Mouse (Mus musculus) forebrain, embryonic 16.5 days (tissue): ENCODE data around the gene Qdpr. TPM values are rescaled to one million over a fixed set of nuclear protein-coding genes. Genes with fewer than 3 reads are reported as not detected.

Experiments used
- ATAC-seq: fragments of 200-750 bp; cut with Nextera tagmentation; 2 replicates; pipeline ENCODE4 v1.8.0; 2017; ENCODE audit warnings: mild to moderate bottlenecking, moderate library complexity
- H3K27ac ChIP-seq: fragments of 300-500 bp; sonication (generic); 2 replicates; pipeline ENCODE4 v1.5.1; 2014; ENCODE audit warnings: low read length, control low read depth
- H3K27me3 ChIP-seq: fragments of 300-500 bp; sonication (generic); replicated peaks from 2 replicates; pipeline ENCODE4 v1.6.1; 2014; ENCODE audit warnings: low read length; ENCODE audit not compliant: control insufficient read depth, insufficient read depth
- H3K36me3 ChIP-seq: fragments of 300-500 bp; sonication (generic); 2 replicates; pipeline ENCODE4 v1.6.1; 2014; ENCODE audit not compliant: control insufficient read depth, insufficient read depth
- H3K4me1 ChIP-seq: fragments of 300-500 bp; sonication (generic); replicated peaks from 2 replicates; pipeline ENCODE4 v1.6.1; 2014; ENCODE audit warnings: low read length; ENCODE audit not compliant: control insufficient read depth, insufficient read depth
- H3K4me2 ChIP-seq: fragments of 300-500 bp; sonication (generic); 2 replicates; pipeline ENCODE4 v1.6.1; 2014; ENCODE audit warnings: mild to moderate bottlenecking, low read length, control low read depth
- H3K4me3 ChIP-seq: fragments of 300-500 bp; sonication (generic); replicated peaks from 2 replicates; pipeline ENCODE4 v1.5.1; 2014; ENCODE audit warnings: mild to moderate bottlenecking, low read length, control low read depth
- H3K9ac ChIP-seq: fragments of 300-500 bp; sonication (generic); replicated peaks from 2 replicates; pipeline ENCODE4 v1.6.1; 2014; ENCODE audit warnings: low read depth, low read length, control low read depth
- H3K9me3 ChIP-seq: fragments of 300-500 bp; sonication (generic); 2 replicates; pipeline ENCODE4 v1.6.1; 2016; ENCODE audit warnings: low read length; ENCODE audit not compliant: control insufficient read depth
- WGBS: fragments of 180-500 bp; shearing (Covaris S2); extraction: QIAGEN DNeasy Blood & Tissue Kit; methylation state at CpG from one replicate; pipeline ENCODE4 v1.1.7; 2014; 5-methylcytosine and 5-hydroxymethylcytosine counted together
- polyA plus RNA-seq: library from polyadenylated mRNA; unstranded; fragments of >200 nt; fragmentation: Nextera tagmentation; extraction: Ambion mirVana; gene quantifications from 2 replicates; pipeline ENCODE4 v1.2.1, GENCODE M21; 2015

Gene Qdpr
- polyA plus RNA-seq, 1 experiment from 2014 or later: 107 TPM

DNA sequence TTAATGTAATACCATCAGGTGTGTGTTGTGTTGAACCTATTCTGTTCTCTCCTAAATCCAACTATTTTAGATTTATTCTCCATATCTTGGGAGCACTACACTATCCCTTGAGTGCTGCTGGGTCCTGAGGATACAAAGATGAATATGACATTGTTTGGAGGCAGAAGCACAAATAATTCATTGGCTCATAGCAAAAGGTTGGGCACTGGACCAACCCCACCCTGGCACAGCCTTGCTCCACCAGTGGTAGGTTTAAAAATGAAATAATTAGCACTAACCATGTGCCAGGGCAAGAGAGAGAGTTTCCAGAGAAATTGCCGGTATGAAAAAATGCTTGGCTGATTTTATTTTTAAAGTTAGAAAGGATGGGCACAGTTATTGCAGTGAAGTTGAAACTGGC lies 23.5 kb upstream of the Qdpr start:
- Histone ChIP-seq H3K4me3 (no peak overlapping the region), H3K36me3 (no peaks in the 10 kb centered on the region), H3K9ac (no peak overlapping the region), H3K9me3 (no peaks in the 10 kb centered on the region), H3K27me3 (no peaks in the 10 kb centered on the region), H3K27ac (no peak overlapping the region), H3K4me2 (no peak overlapping the region), H3K4me1 (peaks cover 12% of the 10 kb centered on the region)
- peak; percentile 32; the same call in 1 of the 2 replicates for ATAC-seq
- WGBS: 51% methylated on average over 1 of the region's 1 CpGs

DNA sequence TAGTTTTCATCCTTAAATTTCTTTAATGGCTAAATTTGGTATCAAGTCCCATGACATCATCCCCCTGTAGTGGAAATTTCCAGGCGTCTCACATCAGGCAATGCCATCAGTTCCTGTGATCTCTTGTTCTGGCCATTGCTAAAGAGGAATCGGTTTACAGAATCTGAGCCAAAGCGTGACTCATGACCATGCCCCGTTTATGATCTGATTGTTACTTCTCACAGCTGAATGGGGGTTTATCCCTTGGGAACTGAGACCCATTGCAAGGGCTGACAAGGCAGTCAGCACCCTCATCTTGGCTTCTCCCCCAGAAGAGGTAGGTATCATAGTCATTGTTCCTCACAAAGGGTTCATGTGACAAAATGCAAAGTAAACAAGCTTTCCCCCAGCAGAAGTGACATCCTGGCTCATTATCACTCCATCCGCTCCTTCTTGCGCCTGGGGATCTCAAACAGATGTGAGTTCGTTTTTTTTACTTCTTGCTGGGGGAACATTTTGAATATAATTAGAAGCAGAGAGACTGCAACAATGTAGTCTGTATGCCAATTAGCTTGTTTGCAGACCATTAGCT lies 22.9 kb upstream of the Qdpr start:
- WGBS: 33% methylated on average over 7 of the region's 7 CpGs
- Histone ChIP-seq H3K27me3 (no peaks in the 10 kb centered on the region), H3K4me2 (no peak overlapping the region), H3K9me3 (no peaks in the 10 kb centered on the region), H3K36me3 (no peaks in the 10 kb centered on the region), H3K4me1 (peaks cover 12% of the 10 kb centered on the region), H3K27ac (no peak overlapping the region), H3K9ac (no peak overlapping the region), H3K4me3 (no peak overlapping the region)
- ATAC-seq: peak; percentile 53

DNA sequence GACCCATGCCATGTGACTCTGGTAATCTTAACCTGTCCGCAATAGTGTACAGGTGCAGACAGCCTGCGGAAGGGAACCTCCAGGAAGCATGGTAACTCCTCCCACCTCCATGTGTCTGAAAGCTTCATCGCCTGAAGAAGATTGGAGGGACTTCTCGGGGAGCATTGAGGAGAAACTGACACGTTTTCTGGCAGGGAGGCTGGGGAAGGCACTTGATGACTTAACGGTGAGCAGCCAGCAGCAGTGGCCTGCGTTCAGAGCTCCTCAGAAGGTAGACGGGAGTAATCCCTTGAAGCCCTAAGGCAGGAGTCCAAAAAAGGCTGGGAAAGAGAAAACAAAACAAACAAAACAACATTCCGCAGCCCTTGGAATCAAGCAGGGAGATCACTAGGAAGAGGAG lies 4.4 kb upstream of the Qdpr start:
- Histone ChIP-seq H3K27ac (no peak overlapping the region), H3K27me3 (no peaks in the 10 kb centered on the region), H3K9me3 (no peaks in the 10 kb centered on the region), H3K9ac (no peak overlapping the region), H3K4me1 (peaks cover 4% of the 10 kb centered on the region), H3K4me3 (no peak overlapping the region), H3K4me2 (no peak overlapping the region), H3K36me3 (no peaks in the 10 kb centered on the region)
- 39% methylated on average over 9 of the region's 9 CpGs for WGBS
- no peak for ATAC-seq

DNA sequence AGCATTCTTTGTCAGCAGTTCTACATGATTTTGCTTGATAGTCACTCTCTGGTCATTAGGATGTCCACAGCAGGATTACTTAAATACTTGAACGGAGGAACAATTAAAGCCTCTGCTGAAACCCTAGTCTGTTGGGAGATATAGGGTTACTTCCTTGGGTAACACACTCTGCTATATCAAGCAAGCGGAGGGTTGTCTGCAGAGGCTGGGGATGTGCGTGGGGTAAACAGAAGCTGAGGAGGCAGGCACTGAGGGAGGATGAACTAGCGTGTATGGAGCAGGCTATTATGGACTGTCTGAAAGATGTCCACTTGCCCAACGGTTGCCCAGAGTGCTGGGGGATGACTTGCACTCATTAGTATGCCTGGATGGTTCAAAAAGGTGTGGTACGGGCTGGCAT lies 3.4 kb upstream of the Qdpr start, which contains the start of gene Clrn2:
TSS of gene Clrn2 (plus strand) at position 301 of the 400 bp plus-strand sequence.
- no peaks in the 10 kb centered on the region for H3K36me3 ChIP-seq
- peaks cover 14% of the 10 kb centered on the region for H3K4me1 ChIP-seq
- no peak within 1 kb of the TSS for H3K9ac ChIP-seq
- 66% methylated on average over 6 of the region's 6 CpGs for WGBS
- no peaks in the 10 kb centered on the region for H3K27me3 ChIP-seq
- H3K9me3 ChIP-seq: no peaks in the 10 kb centered on the region
- no peak within 1 kb of the TSS for H3K4me2 ChIP-seq
- no peak for ATAC-seq
- no peak within 1 kb of the TSS for H3K27ac ChIP-seq
- no peak within 1 kb of the TSS for H3K4me3 ChIP-seq

DNA sequence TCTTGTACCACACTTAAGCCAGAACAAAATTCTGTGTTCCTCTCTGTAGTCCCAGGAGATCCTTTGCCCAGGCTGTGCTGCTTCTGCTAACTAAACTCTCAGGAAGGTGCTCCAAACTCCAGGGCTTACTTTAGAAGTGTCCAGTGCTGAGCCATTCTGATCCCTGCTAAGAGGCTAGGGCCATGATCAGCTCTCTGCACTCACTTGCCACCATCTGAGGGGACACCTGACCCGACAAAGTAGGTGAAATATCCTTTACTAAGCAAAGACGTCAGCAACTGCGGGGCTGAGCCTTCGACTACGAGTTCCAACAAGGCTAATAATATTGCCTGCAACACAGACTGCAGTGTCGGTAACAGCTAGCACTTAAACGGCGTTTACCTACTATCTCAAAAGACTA lies 830 bp downstream of the Qdpr start:
- Histone ChIP-seq H3K4me3 (peak overlapping the region; percentile 80), H3K4me1 (peaks cover 15% of the 10 kb centered on the region), H3K9me3 (no peaks in the 10 kb centered on the region), H3K9ac (peak overlapping the region; percentile 73), H3K4me2 (peak overlapping the region; percentile 100), H3K36me3 (no peaks in the 10 kb centered on the region; the same call in 1 of the 2 replicates), H3K27ac (no peak overlapping the region), H3K27me3 (no peaks in the 10 kb centered on the region)
- 3% methylated on average over 8 of the region's 8 CpGs for WGBS
- ATAC-seq: no peak

- no peaks in the 10 kb centered on the region; the same call in 1 of the 2 replicates for H3K36me3 ChIP-seq
- peak overlapping the region; percentile 100 for H3K4me2 ChIP-seq
- H3K9ac ChIP-seq: no peak overlapping the region
- H3K27ac ChIP-seq: no peak overlapping the region
- WGBS: 17% methylated on average over 5 of the region's 5 CpGs
- H3K4me1 ChIP-seq: peaks cover 15% of the 10 kb centered on the region
- H3K27me3 ChIP-seq: no peaks in the 10 kb centered on the region
- H3K4me3 ChIP-seq: peak overlapping the region; percentile 80
- no peaks in the 10 kb centered on the region for H3K9me3 ChIP-seq
- ATAC-seq: no peak
Measured at GRCm38 (mm10) chr5:45448676-45449075, 1.4 kb downstream of the Qdpr start.

- no peak overlapping the region for H3K4me3 ChIP-seq
- H3K9ac ChIP-seq: no peak overlapping the region
- peaks cover 9% of the 10 kb centered on the region for H3K4me1 ChIP-seq
- no peak overlapping the region for H3K4me2 ChIP-seq
- H3K27me3 ChIP-seq: no peaks in the 10 kb centered on the region
- no peak for ATAC-seq
- H3K27ac ChIP-seq: no peak overlapping the region
- H3K9me3 ChIP-seq: no peaks in the 10 kb centered on the region
- WGBS: 90% methylated on average over 8 of the region's 8 CpGs
- H3K36me3 ChIP-seq: no peaks in the 10 kb centered on the region; the same call in 1 of the 2 replicates
Measured at GRCm38 (mm10) chr5:45444130-45444832, 5.8 kb downstream of the Qdpr start.

DNA sequence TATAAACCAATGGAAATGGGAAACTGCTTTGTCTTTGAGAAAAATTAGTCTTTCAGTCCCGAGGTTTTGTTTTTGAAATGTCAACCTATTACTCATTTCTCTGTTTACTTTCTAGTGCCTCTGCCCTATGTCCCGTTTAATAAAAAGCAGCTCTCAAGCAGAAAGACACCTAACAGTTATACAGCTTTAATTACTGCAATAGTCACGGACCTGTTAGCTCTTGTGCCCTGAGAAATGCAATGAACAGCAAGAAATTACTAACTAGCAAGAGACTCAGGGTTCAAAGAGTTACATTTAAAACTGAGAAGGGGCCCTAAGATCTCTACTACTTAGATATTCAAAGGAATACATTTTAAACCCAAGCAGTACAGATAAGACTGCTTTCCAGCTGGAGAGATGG lies 8.3 kb downstream of the Qdpr start:
- no peaks in the 10 kb centered on the region; the same call in 1 of the 2 replicates for H3K36me3 ChIP-seq
- no peak overlapping the region for H3K4me3 ChIP-seq
- no peaks in the 10 kb centered on the region for H3K4me1 ChIP-seq
- no peak overlapping the region for H3K27ac ChIP-seq
- no peaks in the 10 kb centered on the region for H3K27me3 ChIP-seq
- WGBS: 82% methylated on average over 3 of the region's 3 CpGs
- no peak overlapping the region for H3K4me2 ChIP-seq
- H3K9me3 ChIP-seq: no peaks in the 10 kb centered on the region
- H3K9ac ChIP-seq: no peak overlapping the region
- no peak for ATAC-seq

GRCm38 (mm10) chr5:45441124-45441523 lies 8.9 kb downstream of the Qdpr start:
- H3K36me3 ChIP-seq: no peaks in the 10 kb centered on the region; the same call in 1 of the 2 replicates
- no peaks in the 10 kb centered on the region for H3K27me3 ChIP-seq
- WGBS: 88% methylated on average over 3 of the region's 3 CpGs
- H3K9me3 ChIP-seq: no peaks in the 10 kb centered on the region
- no peaks in the 10 kb centered on the region for H3K4me1 ChIP-seq
- H3K4me2 ChIP-seq: no peak overlapping the region
- no peak overlapping the region for H3K9ac ChIP-seq
- no peak overlapping the region for H3K4me3 ChIP-seq
- ATAC-seq: no peak
- H3K27ac ChIP-seq: no peak overlapping the region
